Mouse (Mus musculus): ENCODE results near the gene Neurog1. TPM values are rescaled to one million over a fixed set of nuclear protein-coding genes. Genes with fewer than 3 reads are reported as not detected.

Gene Neurog1
- not detected for total RNA-seq (2023)

DNA sequence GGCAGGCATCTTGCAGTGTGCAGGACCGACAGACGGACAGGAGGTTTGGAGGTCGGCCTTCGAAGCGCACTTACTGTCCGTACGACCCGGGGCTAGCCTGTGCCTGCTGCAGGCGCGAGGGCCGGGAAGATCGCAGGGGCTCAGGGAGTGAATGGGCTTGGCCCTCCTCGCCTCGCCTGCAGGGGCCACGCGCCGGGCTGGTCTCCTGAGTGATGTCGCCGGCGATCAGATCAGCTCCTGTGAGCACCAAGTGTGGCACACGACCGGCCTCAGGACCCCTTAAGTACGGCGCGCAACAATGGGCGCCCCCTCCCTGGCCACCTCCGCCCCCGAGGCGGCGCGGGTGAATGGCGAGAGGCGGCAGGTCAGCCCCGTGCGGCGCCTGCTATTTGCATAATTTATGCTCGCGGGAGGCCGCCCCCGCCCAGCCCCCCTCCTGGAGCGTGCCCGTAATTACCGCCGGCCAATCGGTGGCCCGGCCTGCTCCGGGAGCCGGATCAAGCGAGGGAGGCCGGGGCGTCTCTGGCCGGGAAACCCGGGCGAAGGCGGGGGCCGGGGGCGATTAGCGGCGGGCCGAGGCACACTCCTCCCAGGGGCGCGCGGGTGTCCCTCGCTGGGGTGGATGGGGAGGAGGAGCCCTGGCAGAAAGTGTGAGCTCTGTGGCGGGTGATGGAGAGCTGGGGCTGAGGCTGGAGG is at the start of gene Neurog1:
Gene Neurog1, minus strand, starts transcription at position 240 of the 696 bp plus-strand sequence.

DNA sequence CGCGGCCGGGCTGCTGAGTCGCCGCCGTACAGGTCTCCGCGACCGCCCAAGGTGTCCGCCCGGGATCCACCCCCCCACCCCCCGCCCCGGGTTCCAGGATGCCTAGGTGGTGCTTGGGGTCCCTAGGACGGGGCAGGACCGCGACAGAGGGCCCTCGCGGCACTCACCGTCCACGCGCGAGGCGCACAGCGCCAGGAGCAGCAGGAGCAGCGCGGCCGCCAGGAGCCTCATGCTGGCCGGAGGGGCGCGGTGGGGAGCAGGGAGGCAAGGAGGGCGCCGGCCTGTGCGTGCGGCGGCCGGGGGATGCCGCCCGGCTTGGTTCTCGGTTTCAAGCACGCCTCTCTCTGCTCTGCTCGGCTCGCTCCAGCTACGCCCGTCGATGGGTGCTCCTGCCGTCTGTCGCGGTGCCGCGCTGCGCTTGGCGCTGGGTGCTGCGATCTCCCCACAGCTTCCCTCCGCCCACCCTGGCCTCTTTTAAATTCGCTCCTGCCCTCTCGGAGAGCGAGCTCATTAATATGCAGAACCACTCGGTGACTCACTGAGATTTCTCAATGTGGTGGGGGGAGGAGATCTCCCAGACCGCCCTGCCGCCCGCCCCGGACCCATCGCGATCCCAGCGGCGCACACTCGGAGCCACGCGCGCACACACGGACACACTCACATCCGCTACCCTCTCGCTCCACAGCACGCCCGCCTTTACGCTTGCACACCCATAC is 44.1 kb upstream of the Neurog1 start, which contains the start of gene Cxcl14:
Gene Cxcl14, minus strand, starts transcription at position 609 of the 716 bp plus-strand sequence.

Other genes with a start within 250 kb of the Neurog1 start
- gene H2afy, start 115.8 kb downstream of the Neurog1 start, total RNA-seq (2023), result 286 TPM
- gene Tifab, start 73.3 kb downstream of the Neurog1 start, total RNA-seq (2023), result 1.6 TPM
- not detected for gene Cxcl14, start 44.4 kb upstream of the Neurog1 start, total RNA-seq (2023)
- gene Gm3045, start 174.4 kb upstream of the Neurog1 start, total RNA-seq (2023), result not detected
- gene Slc25a48, start 186.2 kb upstream of the Neurog1 start, total RNA-seq (2023), result not detected
- gene Il9, start 230.1 kb upstream of the Neurog1 start, total RNA-seq (2023), result not detected

All from CD4-positive naive resting alpha-beta T cell, adult 76 days (primary cell).